Mouse (Mus musculus) kidney, postnatal 14 days (tissue): Measurements from ENCODE around the gene Sgce.
"Not testable (repeated sequence)": the region's sequence is repeated elsewhere in the genome, so short reads cannot be mapped to it uniquely, and the experiment has no call there.

Experiments used
- DNase-seq: peaks from one replicate; pipeline ENCODE4 v3.0.0; 2022; ENCODE audit warnings: mixed read lengths

Sgce gene

DNA sequence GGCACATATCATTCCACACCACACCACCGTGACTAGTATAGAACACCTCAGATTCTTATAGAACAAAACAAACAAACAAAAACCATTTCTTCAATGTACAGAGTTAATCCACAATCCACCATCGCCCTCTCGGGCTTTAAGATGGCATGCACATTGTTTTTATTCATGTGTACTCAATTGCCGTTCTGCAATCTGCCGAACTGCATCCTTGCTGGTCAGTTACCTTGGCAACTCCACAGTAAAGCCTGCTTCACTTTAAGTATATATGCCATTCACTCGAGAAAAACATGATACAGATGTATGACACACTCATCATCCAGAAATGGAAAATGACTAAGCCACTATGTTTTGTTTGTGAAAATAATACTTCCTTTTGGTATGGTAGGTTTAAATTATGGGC, 24.9 kb downstream of the Sgce start:
- DNase-seq, result no peak

DNA sequence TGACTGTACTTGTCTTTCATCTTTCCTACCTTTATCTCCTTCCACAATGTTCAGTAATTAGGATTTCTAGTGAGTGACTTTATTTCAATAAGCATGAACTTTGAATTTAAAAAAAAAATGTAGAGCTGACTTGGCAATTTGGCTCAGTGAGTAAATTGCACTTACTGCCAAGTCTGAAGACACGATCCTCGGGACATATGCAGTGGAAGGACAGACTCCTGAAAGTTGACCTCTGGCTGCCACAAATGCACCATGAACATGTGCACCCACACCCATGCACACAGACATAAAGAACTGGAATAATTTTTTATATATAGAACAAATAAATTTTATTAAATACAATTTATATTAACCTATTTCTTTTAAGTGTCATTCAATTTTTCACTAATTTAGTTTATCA, 29.7 kb downstream of the Sgce start:
- DNase-seq, result no peak

DNA sequence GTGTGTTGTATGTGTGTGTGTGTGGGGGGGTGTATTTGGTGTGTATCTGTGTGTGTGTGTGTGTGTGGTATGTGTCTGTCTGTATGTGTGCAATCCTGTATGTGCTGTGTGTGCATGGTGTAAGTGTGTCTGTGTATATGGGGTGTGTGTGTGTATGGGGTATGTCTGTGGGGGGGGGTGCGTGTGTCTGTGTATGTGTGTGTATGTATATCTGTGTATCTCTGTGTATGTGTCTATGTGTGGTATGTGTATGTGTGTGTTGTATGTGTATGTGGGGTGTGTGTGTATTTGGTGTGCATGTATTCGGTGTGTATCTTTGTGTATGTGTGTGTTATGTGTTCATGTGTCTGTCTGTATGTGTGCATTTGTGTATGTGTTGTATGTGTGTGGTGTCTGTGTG, 30.8 kb downstream of the Sgce start:
- DNase-seq, result no peak

DNA sequence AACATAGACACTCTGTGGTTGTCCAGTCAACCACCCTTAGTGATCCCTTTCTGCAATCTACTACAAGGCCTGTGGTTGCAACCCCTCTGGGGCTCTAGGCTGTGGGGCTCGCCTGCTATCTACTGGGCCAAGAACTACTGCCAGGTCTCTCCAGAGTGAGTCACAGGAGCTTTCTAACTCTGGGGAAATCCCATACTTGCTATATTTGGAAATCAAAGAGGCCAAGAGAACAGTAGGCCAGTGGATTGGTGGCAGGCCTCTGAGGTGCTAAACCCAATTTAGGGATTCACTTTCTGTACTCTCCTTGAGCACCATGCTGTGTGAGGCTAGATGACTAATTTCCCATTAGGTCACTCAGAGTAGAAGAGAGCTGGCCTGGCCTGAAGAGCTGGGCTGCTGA, 38.0 kb downstream of the Sgce start:
- DNase-seq, result no peak

DNA sequence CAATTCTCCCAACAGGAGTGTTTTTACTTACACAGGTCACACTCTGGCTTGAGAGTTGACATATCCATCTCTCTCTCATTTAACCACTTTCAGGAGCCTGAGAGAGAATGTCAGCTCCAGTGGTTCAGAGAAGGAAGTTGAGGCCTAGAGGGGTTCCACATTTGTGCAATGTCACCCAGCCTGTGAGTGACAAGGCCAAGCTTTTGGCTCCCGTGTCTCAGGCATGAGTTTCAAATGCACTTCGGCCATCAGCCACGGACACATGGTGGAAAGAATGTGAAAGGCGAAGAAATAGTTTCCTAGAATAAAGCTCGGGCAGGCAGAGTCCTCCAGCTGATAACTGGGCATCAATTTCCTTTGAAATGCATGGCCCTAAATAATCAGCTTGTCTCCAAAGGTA, 40.6 kb downstream of the Sgce start:
- DNase-seq, result no peak

DNA sequence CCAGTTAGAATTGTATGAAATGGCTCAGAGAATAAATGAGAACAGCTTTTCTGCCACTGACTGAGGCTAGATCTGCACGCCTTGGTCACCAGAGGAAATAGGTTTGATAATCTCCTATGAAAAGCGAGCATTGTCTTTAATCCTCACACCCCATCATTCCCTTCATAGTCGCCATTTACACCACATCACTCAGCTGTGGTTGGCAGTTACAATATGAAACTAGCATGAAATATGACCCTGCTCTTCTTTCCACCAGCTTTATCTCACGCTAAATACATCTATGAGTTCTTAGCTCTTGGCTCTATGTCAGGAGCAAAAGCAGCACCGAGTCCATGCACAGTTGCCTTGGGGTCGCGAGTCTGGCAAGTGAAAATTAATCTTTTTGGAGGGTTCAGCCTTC, 43.1 kb downstream of the Sgce start:
- DNase-seq, result no peak

DNA sequence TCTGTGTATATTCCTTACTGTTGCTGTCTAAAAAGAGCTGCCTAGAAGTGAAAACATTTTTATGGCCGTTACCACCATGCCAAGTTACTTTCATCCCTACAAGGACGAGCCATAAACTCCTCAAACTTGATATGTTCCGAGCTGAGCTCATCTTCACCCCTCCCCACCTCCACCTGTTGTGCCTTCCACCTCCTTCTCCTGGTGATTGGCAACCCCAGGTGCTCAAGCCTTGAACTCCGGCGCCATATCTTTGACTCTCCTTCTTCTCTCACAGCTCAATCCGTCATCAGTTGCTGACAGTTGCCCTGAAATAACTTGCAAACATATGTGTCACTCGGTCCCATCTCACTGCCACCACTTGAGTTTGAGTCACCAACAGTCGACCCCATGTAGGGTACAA, 45.4 kb downstream of the Sgce start:
- DNase-seq, result no peak

DNA sequence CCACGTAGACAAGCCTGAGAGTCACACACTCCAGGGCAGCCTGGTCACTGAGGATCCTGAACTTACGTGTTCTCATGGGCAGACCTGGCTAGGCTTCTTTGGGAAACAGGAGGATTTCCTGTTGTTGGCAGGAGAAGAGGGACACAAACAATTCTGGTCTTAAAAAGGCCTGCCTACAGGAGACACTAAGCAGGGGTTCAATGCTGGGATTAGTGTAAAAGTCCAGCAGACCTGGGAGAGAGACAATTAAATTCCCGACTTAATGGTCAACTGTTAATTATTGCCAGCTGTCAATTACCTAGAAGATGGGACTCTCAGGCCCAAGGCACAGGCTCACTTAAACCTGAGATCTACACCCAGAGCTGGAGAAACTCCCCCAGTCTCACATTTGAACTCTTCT, 51.2 kb downstream of the Sgce start:
- DNase-seq, result no peak

DNA sequence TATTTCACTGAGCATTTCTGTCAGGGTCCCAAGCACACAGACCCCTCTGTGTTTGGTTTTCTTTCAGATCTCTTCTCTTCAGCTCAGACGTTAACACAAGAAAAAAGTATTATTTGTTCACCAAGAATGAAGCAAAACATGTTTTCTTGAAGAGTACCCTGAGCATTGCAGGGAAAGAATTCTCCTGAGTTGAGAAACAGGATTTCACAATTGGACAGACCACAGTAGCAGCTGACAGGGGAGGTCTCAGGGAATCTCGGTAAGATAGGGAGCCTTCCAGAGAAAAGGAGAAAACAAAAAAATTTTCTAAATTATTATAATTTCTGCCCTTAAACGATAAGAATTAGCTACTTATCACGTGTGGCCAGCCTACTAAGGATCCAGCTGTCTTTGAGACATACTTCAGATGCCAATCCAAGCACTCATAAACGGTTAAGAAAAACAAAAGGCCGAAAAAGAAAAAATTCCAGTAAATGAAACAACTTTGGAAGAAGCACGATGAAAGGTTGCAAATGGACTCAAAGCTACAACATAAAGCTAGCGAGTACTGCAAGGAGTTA, 52.3 kb downstream of the Sgce start:
- no peak for DNase-seq

DNA sequence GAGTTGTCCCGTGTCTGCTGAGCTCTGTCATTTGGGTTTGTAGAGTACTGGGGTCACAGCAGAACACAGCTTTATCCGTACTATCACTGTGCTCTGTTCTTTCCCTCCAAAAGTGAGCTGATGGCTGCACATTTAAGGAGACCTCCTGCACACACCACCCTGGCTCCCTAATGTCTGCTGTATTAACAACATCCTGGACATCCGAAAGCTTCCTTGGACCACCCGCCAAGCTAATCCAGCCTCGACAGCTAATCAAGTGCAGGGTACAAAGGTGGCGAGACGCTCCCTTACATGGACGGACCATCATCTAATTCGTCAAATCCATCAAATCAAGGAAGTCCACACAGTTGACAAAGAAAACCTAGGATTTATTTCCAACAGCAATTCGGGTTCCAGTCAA, 53.5 kb downstream of the Sgce start:
- no peak for DNase-seq

DNA sequence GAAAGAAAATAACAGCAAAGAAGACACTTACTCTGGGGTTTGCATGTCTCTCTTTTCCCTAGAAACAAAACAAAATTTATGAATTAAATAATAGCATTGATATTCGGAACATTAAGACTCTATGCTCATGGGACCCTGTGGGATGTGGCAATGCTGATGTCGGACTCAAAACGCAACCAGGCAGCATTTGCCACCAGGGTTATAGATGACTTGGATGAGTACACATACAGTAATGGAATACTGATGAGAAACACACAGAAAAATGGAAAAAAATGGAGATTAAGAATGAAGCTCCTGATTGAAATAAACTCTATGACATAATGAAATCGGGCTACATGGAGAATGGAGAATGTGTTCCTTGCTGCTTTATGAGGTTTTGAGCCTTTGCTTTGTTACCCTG, 56.6 kb downstream of the Sgce start:
- no peak for DNase-seq

DNA sequence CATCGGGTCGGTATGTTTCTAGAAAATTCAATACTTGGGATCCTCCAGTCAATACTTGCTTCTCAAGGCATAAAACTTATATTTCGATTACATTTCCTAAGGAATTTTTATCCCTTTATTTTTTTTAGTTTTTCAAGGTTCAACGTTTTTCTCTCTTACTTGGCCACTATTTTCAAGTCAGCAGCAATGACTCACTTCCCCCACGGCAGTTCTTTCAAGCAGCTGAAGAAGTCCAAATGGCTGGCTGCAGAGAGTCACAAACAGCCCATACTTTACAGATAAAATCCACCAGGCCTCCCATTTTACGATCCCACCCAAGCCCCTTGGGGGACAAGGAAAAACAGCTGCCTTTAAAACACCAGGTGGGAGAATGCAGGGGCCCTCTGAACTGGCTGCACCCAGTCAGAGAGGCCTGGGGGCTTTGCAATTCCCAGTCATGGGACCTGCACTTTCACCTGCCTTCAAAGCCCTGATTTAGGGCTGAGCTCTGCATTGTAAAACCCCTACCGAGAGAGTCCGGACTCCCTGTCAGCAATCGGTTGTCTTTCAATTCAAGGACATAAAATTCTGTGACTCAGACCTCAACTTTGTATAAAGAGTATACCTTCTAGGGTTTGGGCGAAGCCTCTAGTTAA, 62.2 kb downstream of the Sgce start:
- no peak for DNase-seq

DNA sequence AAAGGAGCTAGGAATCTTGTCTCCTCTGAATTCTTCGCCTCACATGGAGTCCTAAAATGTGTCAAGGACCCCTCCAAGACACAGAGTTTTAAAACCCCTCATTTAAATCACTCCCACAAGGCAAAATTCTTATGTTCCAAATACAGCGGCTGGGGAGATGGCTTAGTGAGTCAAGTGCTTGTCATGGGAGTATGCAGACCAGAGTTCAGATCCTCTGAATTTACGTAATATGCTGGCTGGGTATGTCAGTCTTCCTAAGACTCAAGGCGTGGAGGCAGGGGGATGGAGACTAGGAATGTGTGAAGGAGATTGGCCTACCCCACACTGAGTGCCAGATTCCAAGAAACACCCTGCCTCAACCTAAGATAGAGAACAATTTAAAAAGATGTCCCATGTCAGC, 66.4 kb downstream of the Sgce start:
- DNase-seq, result no peak

DNA sequence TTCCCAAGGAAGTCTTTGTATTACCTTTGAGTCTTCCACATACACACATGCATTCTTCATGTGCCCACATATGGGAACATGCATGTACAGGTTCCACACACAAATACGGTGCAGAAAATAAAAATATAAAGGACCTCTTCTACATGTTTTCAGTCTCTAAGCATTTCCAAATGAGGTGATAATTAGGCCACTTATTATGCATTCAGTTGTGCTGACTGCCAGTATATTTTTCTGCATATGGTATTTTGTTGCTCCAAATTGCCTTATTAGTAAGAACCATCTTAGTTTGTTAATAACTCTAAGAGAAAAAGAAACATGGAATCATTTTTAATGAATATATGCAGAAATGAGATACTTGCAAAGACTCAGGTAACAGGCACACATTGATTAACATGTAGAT, 67.0 kb downstream of the Sgce start:
- no peak for DNase-seq

DNA sequence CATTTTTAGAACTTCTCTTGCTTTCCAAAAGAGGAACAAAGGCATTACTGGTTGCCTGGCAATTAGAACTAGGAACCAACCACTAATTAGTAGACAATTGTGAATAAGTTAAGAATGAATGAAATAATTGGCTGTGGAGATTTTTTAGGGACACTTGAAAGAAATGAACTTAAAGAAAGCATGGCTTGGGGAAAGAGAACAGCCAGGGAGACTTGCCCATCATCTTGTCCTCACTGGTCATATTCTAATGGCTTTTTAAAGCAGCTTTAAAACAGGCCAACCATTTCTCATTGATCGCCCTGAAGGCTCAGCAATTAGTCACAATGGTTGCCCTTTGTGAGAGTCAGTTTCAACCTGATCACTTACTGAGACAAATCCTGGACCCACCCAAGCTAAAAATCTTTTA, 69.6 kb downstream of the Sgce start:
- DNase-seq, result no peak

DNA sequence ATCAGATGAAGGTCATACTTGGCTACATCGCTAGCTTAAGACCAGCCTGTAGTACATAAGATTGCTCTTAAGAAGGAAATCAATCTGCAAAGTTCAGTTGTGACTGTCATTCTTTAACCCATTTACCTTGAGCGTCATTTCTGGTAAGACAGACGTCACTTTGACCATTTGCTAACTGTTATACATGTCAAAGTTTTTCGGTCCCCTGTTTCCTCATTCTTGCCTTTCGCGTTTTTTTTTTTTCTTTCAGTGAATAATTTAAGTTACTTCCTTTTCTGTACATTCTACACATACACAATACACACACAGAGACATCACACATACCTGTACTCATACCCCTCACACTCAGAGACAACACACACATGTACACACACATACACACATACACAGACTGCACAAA, 81.9 kb downstream of the Sgce start:
- no peak for DNase-seq

DNA sequence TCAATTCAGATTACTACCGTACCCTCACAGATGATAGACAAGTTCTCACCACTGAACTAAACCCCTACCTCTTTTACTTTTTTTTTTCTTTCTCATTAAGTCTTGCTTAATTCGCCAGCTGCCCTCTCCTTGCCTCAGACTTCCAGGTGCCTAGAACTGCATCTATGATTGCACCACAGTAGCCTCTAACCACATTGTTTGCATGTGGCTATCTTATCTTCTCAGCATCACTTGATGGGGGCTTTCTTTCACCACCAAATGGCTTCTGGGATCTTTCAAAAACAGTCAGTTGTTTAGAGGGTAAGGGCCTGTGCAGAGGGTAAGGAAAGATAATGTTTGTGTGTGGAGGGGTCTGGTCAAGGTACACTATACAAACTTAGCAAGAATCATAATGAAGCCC, 82.7 kb downstream of the Sgce start:
- DNase-seq, result no peak

DNA sequence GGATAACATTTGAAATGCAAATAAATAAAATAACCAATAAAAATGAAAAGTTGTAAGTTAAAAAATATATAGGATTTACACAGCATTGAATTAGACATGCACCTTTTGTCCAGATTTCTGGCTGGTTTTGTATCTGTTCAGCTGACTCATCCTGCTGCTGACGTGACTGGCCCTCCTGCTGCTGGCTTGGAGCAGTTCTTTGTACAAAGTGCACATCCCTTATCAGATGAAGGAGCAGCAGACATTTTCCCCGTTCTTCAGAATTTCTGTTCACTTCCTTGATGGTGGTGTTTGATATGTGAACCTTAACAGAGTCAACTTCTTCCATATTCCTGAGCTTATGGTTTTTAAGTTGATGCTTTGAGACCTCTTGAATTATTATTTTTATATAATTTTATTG, 83.5 kb downstream of the Sgce start:
- DNase-seq, result no peak

DNA sequence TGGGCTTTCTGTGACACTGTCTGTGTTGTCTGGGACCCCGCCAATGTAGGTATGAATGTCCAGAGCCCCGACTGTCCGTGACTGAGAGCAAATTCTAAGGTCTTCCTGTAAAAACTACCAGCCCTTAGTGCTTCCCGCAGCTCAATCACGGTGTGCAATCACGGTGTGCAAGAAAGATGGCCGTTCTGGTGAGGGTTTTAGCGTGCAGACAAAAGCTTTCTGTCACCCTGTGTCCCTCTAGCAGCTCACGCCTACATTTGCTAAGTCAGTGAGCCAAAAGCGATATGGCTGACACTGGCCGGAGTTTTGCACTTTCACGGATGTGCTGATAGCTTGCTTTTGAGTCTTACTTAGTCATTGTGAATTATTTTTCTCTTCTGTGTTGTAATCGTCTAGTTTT, 88.1 kb downstream of the Sgce start:
- DNase-seq, result no peak

DNA sequence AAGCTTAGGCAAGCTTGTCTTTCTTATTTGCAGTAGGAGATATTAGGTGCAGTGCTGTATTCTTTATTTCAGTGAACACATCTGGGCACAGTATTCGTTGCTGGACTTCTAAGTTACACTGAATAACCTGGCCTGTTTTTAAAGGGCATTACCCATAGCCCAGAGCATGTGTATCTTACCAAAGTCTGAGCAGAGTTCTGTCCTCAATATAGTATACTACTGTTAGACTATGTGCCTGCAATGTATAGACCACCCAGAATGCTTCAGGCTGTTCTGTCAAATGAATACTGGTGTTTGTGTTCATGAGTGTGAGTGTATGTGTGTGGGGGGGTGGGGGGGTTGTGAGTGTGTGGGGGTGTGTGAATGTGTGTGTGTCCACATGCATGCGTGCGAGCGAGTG, 91.1 kb downstream of the Sgce start:
- no peak for DNase-seq

DNA sequence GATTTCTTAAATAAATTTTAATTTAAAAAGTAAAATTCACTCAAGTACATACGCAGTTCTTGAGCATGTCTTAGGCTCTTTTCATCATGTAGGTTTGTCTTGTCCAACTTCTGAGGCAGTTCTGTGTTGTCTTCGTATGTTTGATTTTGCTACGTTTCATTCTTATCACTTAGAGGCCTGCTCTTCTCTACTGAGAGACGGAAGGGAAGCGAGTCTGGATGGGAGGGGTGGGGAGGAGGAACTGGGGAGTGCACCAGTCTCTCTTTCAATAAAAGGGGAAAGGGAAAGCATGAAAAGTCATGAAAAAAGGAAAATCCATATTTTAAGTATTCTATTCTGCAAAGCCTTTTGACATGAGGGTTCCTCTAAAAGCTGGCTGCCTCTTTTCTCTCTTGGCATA, 91.5 kb downstream of the Sgce start:
- no peak for DNase-seq

DNA sequence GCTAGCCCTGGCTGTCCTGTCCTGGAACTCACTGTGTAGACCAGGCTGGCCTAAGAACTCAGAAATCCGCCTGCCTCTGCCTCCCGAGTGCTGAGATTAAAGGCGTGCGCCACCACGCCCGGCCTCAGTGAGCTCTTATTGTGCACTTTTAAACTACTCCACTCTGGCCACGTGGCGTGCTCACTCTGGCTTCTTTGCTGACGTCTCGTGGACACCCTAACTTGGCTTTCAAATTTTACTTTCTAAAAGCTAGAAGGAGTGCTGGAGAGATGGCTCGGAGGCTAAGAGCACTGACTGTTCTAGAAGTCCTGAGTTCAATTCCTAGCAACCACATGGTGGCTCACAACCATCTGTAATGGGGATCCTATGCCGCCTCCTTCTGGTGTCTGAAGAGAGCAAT, 93.3 kb downstream of the Sgce start:
- DNase-seq, result not testable (repeated sequence)

DNA sequence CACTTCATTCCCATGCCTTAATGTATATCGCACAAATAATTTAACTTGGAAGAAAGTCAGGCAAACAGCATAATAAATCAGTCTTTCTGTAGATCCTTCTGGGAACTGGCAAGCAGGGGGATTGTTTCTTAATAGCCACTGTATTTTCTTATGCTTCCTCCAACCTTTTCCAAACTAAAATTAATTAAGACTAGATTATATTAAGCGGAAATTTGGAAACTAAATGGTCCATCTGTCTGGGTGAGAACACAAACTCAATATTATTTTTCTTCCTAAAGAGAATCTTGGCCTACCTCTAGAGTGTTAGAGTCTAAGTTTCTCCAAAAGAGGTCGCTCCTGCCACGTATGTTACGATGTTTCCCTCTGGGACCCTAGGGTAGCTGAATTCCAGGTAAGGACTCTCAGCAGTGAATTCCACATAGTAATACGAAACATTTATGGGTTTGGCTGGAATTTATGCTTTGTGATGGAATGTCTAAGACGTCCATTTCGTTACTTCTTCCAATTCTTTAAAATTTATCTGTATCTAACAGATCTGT, 94.3 kb downstream of the Sgce start:
- DNase-seq, result no peak

DNA sequence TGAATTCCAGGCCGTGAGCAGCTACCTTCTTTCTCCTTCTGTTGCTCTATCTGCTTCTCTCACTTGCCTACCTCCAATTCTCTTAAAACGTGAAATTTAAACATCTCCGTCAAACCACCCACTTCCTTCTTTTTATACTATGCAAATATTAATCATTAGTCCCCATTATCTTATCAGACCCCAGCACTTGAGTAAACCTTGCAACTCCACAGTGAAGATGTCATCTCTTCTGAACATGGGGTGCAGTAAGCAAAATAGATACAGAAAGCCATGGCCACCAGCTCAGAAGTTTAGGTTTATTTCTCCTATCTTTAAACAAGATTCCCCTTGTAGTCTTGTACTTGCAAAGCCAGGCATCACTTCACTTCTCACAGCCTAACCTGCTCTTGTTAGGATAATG, 99.7 kb downstream of the Sgce start:
- DNase-seq, result no peak

DNA sequence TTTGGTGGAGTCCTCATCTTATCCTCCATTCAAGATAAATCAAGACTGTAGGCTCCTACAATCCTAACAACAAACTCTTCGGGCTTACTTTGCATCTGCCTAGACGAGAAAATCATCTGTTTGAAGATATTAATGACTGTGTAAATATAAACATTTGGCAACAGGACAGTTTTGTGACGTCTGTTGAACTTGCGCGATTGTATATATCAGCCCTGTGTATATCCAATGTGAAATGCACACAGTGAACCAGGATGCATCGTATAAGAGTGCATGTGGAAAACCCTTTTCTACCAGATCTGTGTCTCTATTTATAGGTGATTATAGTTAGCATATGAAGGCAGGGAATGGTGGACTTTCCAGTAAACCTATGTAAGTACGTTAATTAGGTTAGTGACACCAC, 104.9 kb downstream of the Sgce start:
- DNase-seq, result no peak
